Mouse (Mus musculus) forebrain, embryonic 11.5 days (tissue): ENCODE results near the gene Piezo1. TPM values are rescaled to one million over a fixed set of nuclear protein-coding genes. Genes with fewer than 3 reads are reported as not detected.
A peak's percentile ranks its signal among the peaks of the same experiment; 100 is the strongest.

ENCODE experiments used
- ATAC-seq: fragments of 200-750 bp; cut with Nextera tagmentation; replicated peaks from 2 replicates; pipeline ENCODE4 v1.8.0; 2017; ENCODE audit warnings: moderate TSS enrichment; ENCODE audit not compliant: low FRiP score
- DNase-seq: peaks from one replicate; pipeline ENCODE4 v3.0.0-alpha.2; 2017; ENCODE audit warnings: low spot score
- H3K27ac ChIP-seq: fragments of 300-500 bp; sonication (generic); 2 replicates; pipeline ENCODE4 v1.5.1; 2014; ENCODE audit warnings: low read depth, low read length
- H3K27me3 ChIP-seq: fragments of 300-500 bp; sonication (generic); 2 replicates; pipeline ENCODE4 v1.6.1; 2014; ENCODE audit warnings: mild to moderate bottlenecking, low read length, mixed read lengths; ENCODE audit not compliant: control insufficient read depth, insufficient read depth
- H3K36me3 ChIP-seq: fragments of 300-500 bp; sonication (generic); 2 replicates; pipeline ENCODE4 v1.6.1; 2014; ENCODE audit warnings: mild to moderate bottlenecking, low read length, moderate library complexity, mixed read lengths; ENCODE audit not compliant: control insufficient read depth, insufficient read depth
- H3K4me1 ChIP-seq: fragments of 300-500 bp; sonication (generic); replicated peaks from 2 replicates; pipeline ENCODE4 v1.6.1; 2014; ENCODE audit warnings: low read length, mixed read lengths; ENCODE audit not compliant: control insufficient read depth, insufficient read depth
- H3K4me2 ChIP-seq: fragments of 300-500 bp; sonication (generic); 2 replicates; pipeline ENCODE4 v1.6.1; 2014; ENCODE audit warnings: low read depth, mild to moderate bottlenecking, low read length, moderate library complexity, mixed read lengths; ENCODE audit not compliant: severe bottlenecking
- H3K4me3 ChIP-seq: fragments of 300-500 bp; sonication (generic); 2 replicates; pipeline ENCODE4 v1.5.1; 2014; ENCODE audit warnings: low read depth, low read length
- H3K9ac ChIP-seq: fragments of 300-500 bp; sonication (generic); 2 replicates; pipeline ENCODE4 v1.6.1; 2014; ENCODE audit warnings: low read length
- H3K9me3 ChIP-seq: fragments of 300-500 bp; sonication (generic); 2 replicates; pipeline ENCODE4 v1.6.1; 2016; ENCODE audit warnings: low read length, mixed read lengths; ENCODE audit not compliant: control insufficient read depth
- WGBS: fragments of 180-500 bp; shearing (Covaris S2); extraction: QIAGEN DNeasy Blood & Tissue Kit; methylation state at CpG from one replicate; pipeline ENCODE4 v1.1.7; 2014; 5-methylcytosine and 5-hydroxymethylcytosine counted together
- polyA plus RNA-seq: library from polyadenylated mRNA; unstranded; fragments of >200 nt; fragmentation: Nextera tagmentation; extraction: Ambion mirVana; gene quantifications from 2 replicates; pipeline ENCODE4 v1.2.1, GENCODE M21; 2014

Gene Piezo1
- polyA plus RNA-seq, 1 experiment from 2014 or later = 5.8 TPM

GRCm38 (mm10) chr8:122526526-122527170, 24.5 kb downstream of the Piezo1 start:
- Histone ChIP-seq H3K9me3 (no peaks in the 10 kb centered on the region), H3K9ac (no peak overlapping the region), H3K4me2 (no peak overlapping the region), H3K27ac (no peak overlapping the region), H3K27me3 (no peaks in the 10 kb centered on the region), H3K4me3 (no peak overlapping the region), H3K4me1 (peaks cover 16% of the 10 kb centered on the region), H3K36me3 (no peaks in the 10 kb centered on the region)
- ATAC-seq = no peak
- WGBS = 78% methylated on average over 7 of the region's 7 CpGs
- no peak for DNase-seq

GRCm38 (mm10) chr8:122526084-122526483, 25.0 kb downstream of the Piezo1 start:
- ATAC-seq = no peak

DNA sequence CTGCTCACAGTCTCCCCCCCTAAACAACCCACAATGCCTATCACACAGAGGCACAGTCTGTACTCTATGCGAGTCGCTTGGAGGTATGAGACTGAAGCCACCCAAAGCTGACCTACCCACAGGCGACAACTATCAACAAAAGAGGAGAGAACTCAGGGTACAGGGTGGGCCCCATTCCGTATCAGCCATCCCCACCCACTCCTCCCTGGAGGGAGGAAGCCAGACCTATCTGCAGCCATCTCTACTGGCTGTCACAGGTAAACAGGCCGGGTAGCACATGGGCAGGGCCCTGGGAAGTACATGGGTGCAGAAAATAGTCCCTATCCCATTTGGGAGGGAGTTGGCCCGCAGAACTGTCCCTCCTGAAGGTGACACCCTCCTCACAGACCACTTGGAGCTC, 26.1 kb downstream of the Piezo1 start:
- Histone ChIP-seq H3K9ac (no peak overlapping the region), H3K4me3 (no peak overlapping the region), H3K27me3 (no peaks in the 10 kb centered on the region), H3K27ac (no peak overlapping the region), H3K9me3 (no peaks in the 10 kb centered on the region), H3K36me3 (no peaks in the 10 kb centered on the region), H3K4me1 (peaks cover 16% of the 10 kb centered on the region), H3K4me2 (no peak overlapping the region)
- WGBS = 81% methylated on average over 6 of the region's 6 CpGs
- no peak for DNase-seq
- ATAC-seq = no peak

More at GRCm38 (mm10) chr8:122526084-122526483, 25.0 kb downstream of the Piezo1 start:
- H3K27ac ChIP-seq = no peak overlapping the region
- no peaks in the 10 kb centered on the region for H3K36me3 ChIP-seq
- no peak overlapping the region for H3K4me2 ChIP-seq
- H3K9me3 ChIP-seq = no peaks in the 10 kb centered on the region
- 85% methylated on average over 3 of the region's 3 CpGs for WGBS
- peaks cover 16% of the 10 kb centered on the region for H3K4me1 ChIP-seq
- H3K27me3 ChIP-seq = no peaks in the 10 kb centered on the region
- H3K4me3 ChIP-seq = no peak overlapping the region
- DNase-seq = no peak
- H3K9ac ChIP-seq = no peak overlapping the region

- WGBS = 75% methylated on average over 6 of the region's 6 CpGs
- no peak overlapping the region for H3K27ac ChIP-seq
- H3K4me1 ChIP-seq = peaks cover 16% of the 10 kb centered on the region
- no peak for ATAC-seq
- no peak overlapping the region for H3K9ac ChIP-seq
- no peaks in the 10 kb centered on the region for H3K36me3 ChIP-seq
- H3K4me3 ChIP-seq = no peak overlapping the region
- DNase-seq = no peak
- H3K4me2 ChIP-seq = 0 out of 2 replicates have a peak overlapping the region, but pooled peaks have one; percentile 36
- no peaks in the 10 kb centered on the region for H3K9me3 ChIP-seq
- no peaks in the 10 kb centered on the region for H3K27me3 ChIP-seq
These were observed 26.6 kb downstream of the Piezo1 start for GRCm38 (mm10) chr8:122524506-122524905.

DNA sequence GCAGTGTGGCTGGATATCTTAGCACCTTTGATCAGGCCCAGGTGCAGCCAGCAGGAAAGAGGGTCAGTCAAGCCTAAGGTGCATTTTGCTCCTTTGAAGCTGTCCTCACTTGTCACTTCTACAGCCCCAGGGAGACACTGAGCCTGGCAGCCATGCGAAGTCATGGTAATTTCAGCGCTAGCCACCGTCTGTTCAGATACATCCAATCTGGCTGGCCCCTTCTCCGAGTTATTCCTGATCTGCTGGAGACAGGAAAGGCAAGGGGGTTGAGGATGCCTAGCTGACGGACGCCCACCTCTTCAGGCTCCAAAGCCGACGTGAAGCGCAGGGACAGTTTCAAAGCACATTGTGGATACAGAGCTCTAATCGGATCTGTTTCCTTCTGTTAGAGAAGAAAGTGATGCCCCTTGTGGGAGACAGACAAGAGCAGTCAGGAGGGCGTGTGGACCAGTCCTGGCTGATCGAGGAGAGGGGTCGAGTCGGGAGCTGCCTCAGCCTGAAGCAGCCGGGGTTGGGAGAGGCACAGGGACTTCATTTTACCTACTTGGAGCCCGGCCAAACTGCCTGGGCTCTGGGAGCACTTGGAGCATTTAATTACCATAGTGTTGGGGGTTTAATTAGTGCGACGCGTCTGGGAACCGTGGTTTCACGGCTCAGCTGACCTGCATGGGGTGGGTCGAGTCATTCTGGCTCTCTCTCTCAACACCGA, 27.3 kb downstream of the Piezo1 start:
- Histone ChIP-seq H3K9ac (peak overlapping the region; percentile 12; the same call in 1 of the 2 replicates), H3K27me3 (no peaks in the 10 kb centered on the region), H3K36me3 (no peaks in the 10 kb centered on the region), H3K4me3 (no peak overlapping the region), H3K27ac (peak overlapping the region; percentile 28; the same call in 1 of the 2 replicates), H3K4me2 (peak overlapping the region; percentile 36), H3K4me1 (peaks cover 16% of the 10 kb centered on the region), H3K9me3 (no peaks in the 10 kb centered on the region)
- WGBS = 22% methylated on average over 23 of the region's 23 CpGs
- DNase-seq (peak; percentile 78), ATAC-seq (0 out of 2 replicates have a peak, but pooled peaks have one; percentile 42)

GRCm38 (mm10) chr8:122522796-122523651, 28.1 kb downstream of the Piezo1 start:
- WGBS = 64% methylated on average over 14 of the region's 14 CpGs
- Histone ChIP-seq H3K4me3 (no peak overlapping the region), H3K4me1 (peaks cover 17% of the 10 kb centered on the region), H3K27me3 (no peaks in the 10 kb centered on the region), H3K9me3 (no peaks in the 10 kb centered on the region), H3K9ac (peak overlapping the region; percentile 12; the same call in 1 of the 2 replicates), H3K36me3 (no peaks in the 10 kb centered on the region), H3K4me2 (peak overlapping the region; percentile 15; the same call in 1 of the 2 replicates), H3K27ac (peak overlapping the region; percentile 28)
- ATAC-seq (no peak), DNase-seq (no peak)

DNA sequence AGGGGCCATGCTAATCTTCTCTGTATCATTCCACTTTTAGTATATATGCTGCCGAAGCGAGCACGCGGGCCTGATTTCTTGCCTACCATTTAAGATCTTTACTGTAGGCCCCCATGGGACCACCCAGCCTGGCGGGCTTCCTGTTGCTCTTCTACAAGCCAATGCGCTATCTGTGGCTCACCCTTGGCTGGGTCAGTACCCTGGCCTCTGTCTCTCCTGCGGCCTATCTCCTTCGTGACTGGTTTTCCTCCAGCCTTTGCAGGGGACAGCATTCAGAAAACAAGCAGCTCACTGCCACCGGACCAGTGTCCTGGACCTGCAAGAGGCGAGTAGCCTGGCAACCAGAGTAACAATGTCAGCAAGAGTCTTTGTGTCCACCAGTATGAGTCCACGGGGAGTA, 30.5 kb downstream of the Piezo1 start:
- no peak for ATAC-seq
- H3K27me3 ChIP-seq = no peaks in the 10 kb centered on the region
- 83% methylated on average over 11 of the region's 11 CpGs for WGBS
- peaks cover 25% of the 10 kb centered on the region for H3K4me1 ChIP-seq
- H3K4me2 ChIP-seq = no peak overlapping the region
- no peak overlapping the region for H3K4me3 ChIP-seq
- no peaks in the 10 kb centered on the region for H3K9me3 ChIP-seq
- H3K27ac ChIP-seq = no peak overlapping the region
- no peak for DNase-seq
- H3K9ac ChIP-seq = no peak overlapping the region
- no peaks in the 10 kb centered on the region for H3K36me3 ChIP-seq

DNA sequence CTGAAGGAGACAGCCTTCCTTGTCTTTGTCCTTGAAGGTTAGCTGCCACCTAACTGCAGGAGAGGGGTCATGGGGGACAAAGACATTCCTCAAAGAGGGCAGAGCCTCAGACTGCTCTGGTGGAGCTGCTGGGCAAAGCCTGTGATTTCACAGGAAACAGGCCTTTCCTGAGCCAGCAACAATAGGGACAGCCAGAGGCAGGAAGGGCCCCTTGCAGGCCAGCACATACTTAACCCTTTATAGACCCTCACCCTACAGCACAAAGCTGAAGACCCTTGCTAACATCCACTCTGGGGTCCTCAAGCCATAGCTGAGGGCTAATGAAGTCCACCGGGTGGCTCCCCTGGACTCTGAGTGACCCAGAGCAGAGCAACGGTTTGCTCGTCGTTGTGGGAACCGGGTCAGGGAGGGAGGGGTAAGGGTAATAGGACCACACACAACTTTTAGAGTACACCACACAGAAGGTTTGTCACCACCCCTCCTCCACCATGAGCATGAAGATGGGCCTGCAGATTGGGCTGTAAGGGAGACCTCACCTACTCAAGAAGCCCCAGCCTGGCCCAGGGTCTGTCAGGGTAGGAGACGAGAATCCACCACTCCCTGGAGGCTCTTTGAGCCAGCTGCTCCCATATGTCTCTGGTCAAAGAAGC, 33.5 kb downstream of the Piezo1 start:
- peak overlapping the region; percentile 33 for H3K9ac ChIP-seq
- WGBS = 26% methylated on average over 6 of the region's 6 CpGs
- no peaks in the 10 kb centered on the region for H3K27me3 ChIP-seq
- no peak for ATAC-seq
- no peak for DNase-seq
- H3K27ac ChIP-seq = peak overlapping the region; percentile 41; the same call in 1 of the 2 replicates
- H3K9me3 ChIP-seq = no peaks in the 10 kb centered on the region
- no peaks in the 10 kb centered on the region for H3K36me3 ChIP-seq
- no peak overlapping the region for H3K4me3 ChIP-seq
- H3K4me2 ChIP-seq = 0 out of 2 replicates have a peak overlapping the region, but pooled peaks have one; percentile 15
- H3K4me1 ChIP-seq = peaks cover 9% of the 10 kb centered on the region
